Mouse (Mus musculus) A20 (cell line): ENCODE measurements around the gene Slamf8.
A peak's percentile ranks its signal among the peaks of the same experiment; 100 is the strongest.

Experiments used
- DNase-seq: peaks from one replicate; pipeline ENCODE4 v3.0.0-alpha.2; 2011; ENCODE audit warnings: low read depth, low spot score

Slamf8 gene

GRCm38 (mm10) chr1:172590385-172590784, at the start of gene Slamf8:
Slamf8 (minus strand) TSS chr1:172590568.
- no peak for DNase-seq

GRCm38 (mm10) chr1:172638781-172639180, 48.4 kb upstream of the Slamf8 start:
- DNase-seq, result no peak

GRCm38 (mm10) chr1:172637801-172638200, 47.4 kb upstream of the Slamf8 start:
- no peak for DNase-seq

GRCm38 (mm10) chr1:172636266-172636665, 45.9 kb upstream of the Slamf8 start:
- DNase-seq, result no peak

- no peak for DNase-seq
These were observed 44.9 kb upstream of the Slamf8 start for GRCm38 (mm10) chr1:172635258-172635657.

GRCm38 (mm10) chr1:172634136-172634535, 43.8 kb upstream of the Slamf8 start:
- no peak for DNase-seq

DNA sequence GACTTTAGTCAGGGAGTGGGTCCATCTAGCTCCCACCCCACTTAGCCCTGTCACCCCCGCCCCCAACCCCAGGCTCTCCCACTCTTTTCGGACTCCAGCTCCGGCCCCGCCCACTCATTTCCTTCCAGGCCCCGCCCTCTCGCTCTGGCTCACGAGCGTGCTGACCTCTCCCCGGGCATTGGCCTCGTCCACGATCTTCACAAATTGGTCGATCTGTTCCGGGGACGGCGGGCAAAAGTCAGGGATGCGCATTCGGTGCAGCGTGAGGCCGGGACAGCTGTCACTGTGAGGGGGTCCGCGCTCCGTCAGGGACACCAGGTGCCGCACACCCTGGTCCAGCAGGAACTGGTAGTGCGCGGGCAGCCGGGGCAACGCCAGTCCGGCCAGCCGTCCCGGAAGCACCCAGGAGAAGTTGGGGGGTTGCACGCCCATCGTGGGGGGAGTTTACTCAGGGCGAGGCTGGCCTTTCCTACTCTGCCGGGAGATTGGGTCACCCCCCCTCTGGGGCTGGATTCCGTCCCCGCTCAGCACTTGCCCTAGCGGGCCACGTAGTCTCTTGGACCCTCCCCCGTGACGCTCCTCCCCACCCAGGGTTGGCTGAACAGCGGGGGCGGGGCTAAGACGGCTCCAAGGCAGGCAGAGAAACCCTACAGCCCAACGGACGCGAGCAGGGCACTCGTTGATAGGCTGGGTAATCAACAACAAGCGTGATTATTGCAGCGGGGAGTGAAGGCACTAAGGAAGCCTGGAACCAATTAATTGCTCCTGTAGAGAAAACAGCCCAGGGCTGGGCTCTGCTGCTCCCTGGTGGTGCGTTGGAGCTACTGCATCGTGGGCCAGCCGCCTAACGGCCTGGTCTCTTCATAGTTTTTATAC, 42.3 kb upstream of the Slamf8 start, which contains the start of gene Dusp23:
Gene Dusp23 (minus strand): TSS at position 512 of the 876 bp plus-strand sequence.
- DNase-seq, result peak; percentile 96

DNA sequence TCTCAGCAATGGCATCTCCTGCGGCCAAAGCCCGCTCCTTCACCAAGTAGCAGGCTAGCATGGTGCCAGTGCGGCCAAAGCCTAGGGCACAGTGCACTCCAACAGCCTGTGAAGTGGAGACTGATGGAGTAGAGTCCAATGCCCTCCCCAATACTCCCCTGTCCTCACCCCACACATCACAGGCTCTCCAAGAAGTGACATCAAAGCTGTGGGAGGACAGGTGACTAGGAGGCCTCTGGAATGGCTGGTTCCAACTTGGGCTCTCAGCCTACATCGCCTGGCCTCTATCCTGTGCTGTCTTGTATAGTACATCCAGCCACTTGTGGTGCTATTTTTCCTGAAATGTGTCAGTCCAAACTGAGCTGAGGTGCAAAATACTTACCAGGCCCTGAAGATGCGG, 41.4 kb upstream of the Slamf8 start:
- DNase-seq, result no peak

DNA sequence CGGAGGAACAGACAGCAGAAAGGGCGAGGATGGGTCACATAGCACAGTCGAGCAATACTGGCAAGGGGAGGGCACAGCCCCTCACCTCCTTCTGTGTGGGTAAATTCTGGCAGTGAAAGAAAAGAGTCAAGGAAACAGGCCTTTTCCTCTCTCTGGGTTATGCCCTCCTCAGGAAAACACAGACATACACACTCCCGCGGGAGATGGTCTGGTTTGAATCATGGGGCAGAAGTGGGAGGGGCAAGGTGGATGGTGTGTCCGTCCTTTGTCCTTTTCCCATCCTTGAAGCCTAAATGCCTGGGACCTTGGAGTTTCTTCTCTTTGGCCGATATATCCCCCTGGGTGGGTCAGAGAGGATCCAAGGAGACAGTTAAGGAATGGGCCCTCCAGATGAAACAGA, 39.5 kb upstream of the Slamf8 start:
- no peak for DNase-seq

DNA sequence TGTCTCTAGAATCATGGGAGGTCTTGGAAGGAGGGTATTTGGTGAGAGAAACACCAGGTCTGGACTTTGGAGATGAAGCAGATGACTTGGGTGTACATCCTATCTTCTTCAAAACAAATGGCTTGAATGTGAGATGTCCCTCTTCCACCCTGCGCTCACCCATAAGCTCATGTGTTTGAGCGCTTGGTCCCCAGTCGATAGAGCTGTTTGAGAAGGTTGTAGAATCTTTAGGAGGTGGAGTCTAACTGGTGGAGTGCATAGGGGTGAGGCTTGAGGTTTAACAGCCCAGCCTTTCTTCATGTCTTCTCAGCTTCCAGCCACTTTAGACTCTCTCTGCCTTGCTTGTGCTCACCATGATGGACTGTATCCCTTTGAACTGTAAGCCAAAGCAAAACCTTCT, 35.9 kb upstream of the Slamf8 start:
- no peak for DNase-seq

- no peak for DNase-seq
These were observed 33.7 kb upstream of the Slamf8 start for GRCm38 (mm10) chr1:172624081-172624480.

GRCm38 (mm10) chr1:172623599-172623998, 33.2 kb upstream of the Slamf8 start:
- DNase-seq, result no peak

- DNase-seq, result peak; percentile 55
These were observed 28.9 kb upstream of the Slamf8 start for GRCm38 (mm10) chr1:172619235-172619634.

GRCm38 (mm10) chr1:172618141-172618540, 27.8 kb upstream of the Slamf8 start:
- no peak for DNase-seq

DNA sequence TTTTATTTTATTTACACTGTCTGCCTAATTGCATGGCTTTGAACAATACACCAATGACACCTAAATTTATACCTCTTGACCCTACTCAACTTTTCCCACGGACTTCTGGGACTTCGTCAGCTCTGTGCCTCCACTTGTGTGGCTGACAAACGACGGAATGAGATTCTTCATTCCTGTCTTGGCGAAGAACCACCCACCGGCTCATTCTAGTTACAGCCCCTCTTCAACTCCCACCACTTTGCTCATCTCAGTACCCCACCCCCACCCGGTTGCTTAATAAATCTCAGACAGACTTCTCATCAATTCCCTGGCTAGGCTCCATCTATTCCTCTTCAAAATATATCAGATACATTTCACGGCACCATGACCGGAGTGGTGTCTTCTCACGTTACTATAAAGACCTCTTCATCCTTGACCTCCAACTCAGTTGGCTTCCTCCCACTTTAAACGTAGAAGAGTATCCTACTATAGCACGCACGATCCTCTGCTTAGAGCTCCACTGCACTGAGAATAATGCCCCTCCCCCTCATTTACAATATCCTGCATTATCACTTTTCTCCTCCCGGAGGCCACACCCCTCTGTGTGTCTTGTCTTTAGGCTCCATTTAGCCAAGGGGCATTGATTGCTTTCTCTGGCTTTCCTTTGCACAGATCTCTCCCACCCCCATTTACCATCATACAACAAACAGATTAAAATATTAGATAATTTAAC, 27.2 kb upstream of the Slamf8 start:
- no peak for DNase-seq

- DNase-seq, result no peak
These were observed 26.4 kb upstream of the Slamf8 start for GRCm38 (mm10) chr1:172616537-172617300.

DNA sequence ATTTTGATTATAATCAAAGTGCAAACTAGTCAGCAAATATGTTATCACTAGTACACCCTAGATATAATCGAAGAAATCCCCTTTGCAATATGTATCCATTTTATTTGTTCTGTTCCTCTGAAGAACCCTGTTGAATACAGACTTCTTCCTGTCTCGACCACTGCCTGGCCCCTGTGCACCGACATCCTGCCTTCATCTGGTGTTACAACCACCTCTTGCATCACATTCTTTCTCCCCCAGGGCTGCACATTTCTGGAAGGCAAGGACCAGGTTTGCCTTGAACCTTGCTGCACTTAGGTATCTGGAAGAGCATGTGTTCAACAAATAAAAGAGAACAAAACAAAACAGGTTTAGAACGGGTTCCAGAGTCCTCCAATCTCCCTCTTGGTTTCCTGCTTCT, 25.0 kb upstream of the Slamf8 start:
- DNase-seq, result no peak

DNA sequence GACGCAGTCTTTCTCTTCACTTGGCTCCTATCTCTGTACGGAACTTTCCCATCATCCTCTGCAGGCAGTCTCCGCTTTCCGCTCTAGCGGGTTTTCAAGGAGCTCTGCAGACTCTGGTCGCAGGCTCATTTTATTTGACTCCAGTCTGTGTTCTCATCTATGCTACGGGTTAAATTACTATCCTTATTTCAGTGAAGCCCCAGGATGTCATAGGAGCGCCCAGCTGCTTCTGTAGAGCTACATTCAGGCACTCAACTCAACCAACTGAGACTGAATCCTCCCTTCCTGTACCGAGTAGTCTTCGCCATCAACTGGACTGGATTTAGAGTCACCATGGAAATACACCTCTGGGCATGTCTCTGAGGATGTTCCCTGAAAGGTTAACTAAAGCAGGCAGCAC, 24.3 kb upstream of the Slamf8 start:
- no peak for DNase-seq

DNA sequence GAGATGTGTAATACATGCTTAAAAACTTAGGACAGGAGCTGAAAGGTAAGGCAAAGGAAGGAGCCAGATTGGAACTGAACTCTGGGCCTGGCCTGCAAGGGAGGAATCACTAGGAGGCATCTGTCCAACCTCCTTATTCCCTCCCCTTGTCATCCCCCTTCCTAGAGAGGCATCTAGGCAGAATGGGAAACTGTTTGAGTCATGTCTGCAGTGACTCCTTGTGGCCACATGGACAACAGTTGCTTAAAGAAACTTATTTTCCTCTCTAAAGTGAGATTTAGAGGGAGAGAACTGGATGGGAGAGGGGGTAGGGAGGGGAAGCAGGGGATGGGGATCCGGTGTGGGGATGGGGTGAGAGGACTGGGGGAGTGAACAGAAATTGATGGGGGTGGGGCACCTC, 22.4 kb upstream of the Slamf8 start:
- no peak for DNase-seq

GRCm38 (mm10) chr1:172611304-172611703, 20.9 kb upstream of the Slamf8 start:
- DNase-seq, result no peak

- DNase-seq, result no peak
These were observed 12.0 kb upstream of the Slamf8 start, which contains the start of gene Fcrl6 for GRCm38 (mm10) chr1:172602326-172602725. Fcrl6 (minus strand) TSS chr1:172602551.

GRCm38 (mm10) chr1:172594495-172594894, 4.1 kb upstream of the Slamf8 start:
- DNase-seq, result peak; percentile 30
